Mouse (Mus musculus): ENCODE data around the gene Enpp5. TPM values are rescaled to one million over a fixed set of nuclear protein-coding genes. Genes with fewer than 3 reads are reported as not detected.

The Enpp5 gene
- 9.2 and 17.1 TPM in 2 replicates for polyA plus RNA-seq (2016; fragmentation: Nextera tagmentation; extraction: Ambion mirVana)

DNA sequence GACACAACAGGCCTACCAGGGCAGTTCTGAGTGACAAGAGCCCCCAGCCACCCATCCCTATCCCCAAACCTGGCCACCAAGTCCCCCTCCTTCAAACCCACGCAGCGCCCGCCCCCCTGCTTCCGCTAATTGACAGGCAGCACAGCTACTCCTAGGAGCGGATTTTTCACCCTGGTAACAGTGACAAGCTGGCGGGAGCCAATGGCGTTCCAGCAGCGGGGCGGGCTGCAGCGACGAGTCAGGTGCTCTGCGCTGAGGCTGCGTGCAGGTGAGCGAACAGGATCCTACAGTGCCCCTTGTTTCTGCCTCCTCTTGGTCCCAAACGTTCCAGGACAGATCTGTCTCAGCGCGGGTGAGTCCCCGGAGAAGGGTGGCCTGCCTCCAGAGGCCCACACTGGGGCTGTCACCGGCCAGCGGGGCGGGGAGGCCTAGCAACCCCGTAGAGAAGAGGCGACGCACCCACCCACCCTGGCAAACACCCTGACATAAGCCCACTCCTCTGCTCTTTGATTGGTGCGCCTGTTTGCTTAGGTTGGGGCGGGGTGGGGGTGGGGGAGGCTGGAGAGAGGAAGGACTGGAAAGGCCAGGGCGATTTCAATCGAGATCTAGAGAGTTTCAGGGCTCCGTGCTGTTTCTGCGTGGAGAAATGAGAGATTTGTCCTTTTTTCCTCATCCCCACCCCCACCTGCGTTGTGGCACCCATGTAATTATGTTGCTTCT, at the start of gene Enpp5:
Enpp5 (plus strand) TSS at position 183 of the 720 bp plus-strand sequence.
- H3K36me3 ChIP-seq = peaks cover 10% of the 10 kb centered on the region; the same call in 1 of the 2 replicates
- WGBS = under 1% methylated on average over 31 of the region's 31 CpGs
- peak within 1 kb of the TSS; percentile 62 for H3K4me3 ChIP-seq
- peaks cover 9% of the 10 kb centered on the region for H3K4me1 ChIP-seq (replicated peaks)
- DNase-seq (ENCODE audit: low spot score) = peak; percentile 78
- no peaks in the 10 kb centered on the region for H3K9me3 ChIP-seq
- H3K27me3 ChIP-seq (ENCODE audit: insufficient read depth, poor library complexity, severe bottlenecking) = peaks cover 9% of the 10 kb centered on the region; the same call in 1 of the 2 replicates
- peak within 1 kb of the TSS; percentile 85 for H3K27ac ChIP-seq

DNA sequence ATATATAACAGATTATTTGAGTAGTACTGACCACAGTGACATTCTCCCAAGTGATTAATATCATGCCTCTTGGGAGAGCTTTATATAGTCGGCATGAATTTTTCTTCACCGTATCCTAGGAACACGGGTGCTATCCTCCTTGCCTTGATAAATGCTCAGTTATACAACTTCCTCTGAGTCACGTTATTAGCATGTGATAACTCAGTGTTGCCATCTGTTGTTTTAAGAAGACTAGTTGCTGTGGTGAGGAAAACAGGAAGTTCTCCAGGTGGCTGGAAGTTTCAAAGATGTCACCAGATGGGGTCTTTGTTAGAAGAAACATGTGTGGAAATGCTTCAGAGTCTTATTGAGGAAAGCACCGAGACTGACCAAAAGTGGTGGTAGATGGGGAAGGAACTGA, 49.0 kb upstream of the Enpp5 start:
- Histone ChIP-seq H3K27ac (no peak overlapping the region), H3K9me3 (no peaks in the 10 kb centered on the region), H3K4me1 (replicated peaks) (peaks cover 24% of the 10 kb centered on the region), H3K4me3 (no peak overlapping the region), H3K27me3 (ENCODE audit: insufficient read depth, poor library complexity, severe bottlenecking) (no peaks in the 10 kb centered on the region), H3K36me3 (no peaks in the 10 kb centered on the region)
- 82% methylated on average over 5 of the region's 5 CpGs for WGBS
- no peak for DNase-seq (ENCODE audit: low spot score)

DNA sequence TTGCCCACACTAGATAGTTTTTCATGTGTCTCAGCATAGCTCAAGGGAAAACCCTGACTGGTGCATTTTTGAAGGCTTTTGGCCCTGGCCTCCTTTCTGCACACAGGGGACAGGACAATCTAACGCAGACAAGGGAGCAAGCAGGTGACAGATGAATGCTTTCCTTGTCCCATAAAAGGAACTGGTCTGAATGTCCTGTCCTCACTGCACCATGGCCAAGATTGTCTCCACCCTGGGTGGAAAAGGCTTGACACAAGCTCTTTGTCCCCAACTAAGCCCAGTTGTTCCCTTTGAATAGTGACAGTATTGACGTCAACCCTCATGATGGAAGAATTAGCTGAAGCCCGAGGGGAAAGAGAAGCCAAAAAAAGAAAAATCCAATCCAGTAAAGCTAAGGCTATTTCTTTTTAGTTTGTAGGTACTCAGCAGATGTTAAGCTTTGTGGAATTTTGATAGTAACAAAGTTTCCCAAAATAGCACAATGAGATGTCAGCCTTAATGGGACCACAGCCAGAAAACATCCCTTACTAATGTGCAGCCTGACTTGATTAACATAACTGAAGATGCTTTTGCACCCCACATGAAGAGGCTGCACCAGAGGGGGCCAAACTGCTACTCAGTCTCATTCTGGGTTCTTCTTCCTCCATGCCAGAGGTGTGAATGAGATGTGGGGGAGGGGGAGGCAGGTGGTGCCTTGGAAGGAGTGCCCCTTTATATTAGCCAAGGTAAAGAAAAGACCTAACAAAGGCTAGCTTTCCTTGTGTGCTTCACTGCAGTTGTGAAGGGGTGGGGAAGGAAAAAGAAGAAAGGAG, 47.6 kb upstream of the Enpp5 start:
- no peak overlapping the region for H3K4me3 ChIP-seq
- H3K27ac ChIP-seq = no peak overlapping the region
- H3K9me3 ChIP-seq = no peaks in the 10 kb centered on the region
- H3K4me1 ChIP-seq (replicated peaks) = peaks cover 19% of the 10 kb centered on the region
- WGBS = 42% methylated on average over 3 of the region's 3 CpGs
- DNase-seq (ENCODE audit: low spot score) = no peak
- H3K27me3 ChIP-seq (ENCODE audit: insufficient read depth, poor library complexity, severe bottlenecking) = no peaks in the 10 kb centered on the region
- no peaks in the 10 kb centered on the region for H3K36me3 ChIP-seq

DNA sequence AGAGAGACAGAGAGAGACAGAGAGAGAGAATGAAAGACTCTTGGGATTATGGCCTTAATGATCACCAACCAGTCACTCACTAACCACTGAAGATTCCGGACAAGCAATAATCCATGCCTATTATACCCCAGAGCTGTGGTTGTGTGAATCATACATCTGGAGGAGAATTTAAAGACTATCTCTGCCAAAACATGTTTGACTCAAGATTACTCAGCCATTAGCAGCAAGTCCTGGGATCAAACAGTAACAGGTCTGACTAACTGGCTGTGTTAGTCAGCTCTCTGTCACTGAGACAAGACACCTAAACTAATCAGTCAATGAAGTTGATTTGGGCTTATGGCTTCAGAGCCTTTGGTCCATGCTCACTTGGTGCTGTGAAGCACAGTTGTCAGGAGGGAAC, 43.6 kb upstream of the Enpp5 start:
- Histone ChIP-seq H3K4me3 (no peak overlapping the region), H3K36me3 (no peaks in the 10 kb centered on the region)
- 98% methylated on average over 1 of the region's 1 CpGs for WGBS

DNA sequence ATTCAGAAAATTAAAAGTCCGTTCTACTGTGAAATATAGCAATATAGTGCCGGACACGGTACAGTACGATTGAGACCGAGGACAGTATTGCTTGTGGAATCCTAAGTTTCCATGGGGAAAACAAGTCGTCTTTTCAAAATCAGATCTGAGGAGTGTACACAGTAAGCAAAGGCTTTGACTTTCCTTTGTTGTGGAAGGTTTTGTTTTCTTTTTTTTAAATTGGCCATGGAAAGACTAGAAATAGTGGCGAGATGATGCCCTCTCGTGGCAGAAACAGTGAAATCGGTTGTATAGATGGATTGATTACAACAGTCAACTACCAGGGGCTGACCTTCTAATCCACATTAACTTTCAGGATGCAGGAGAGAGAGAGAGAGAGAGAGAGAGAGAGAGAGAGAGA, 40.0 kb upstream of the Enpp5 start:
- Histone ChIP-seq H3K36me3 (no peaks in the 10 kb centered on the region), H3K4me3 (no peak overlapping the region), H3K4me1 (replicated peaks) (no peaks in the 10 kb centered on the region), H3K27me3 (ENCODE audit: insufficient read depth, poor library complexity, severe bottlenecking) (no peaks in the 10 kb centered on the region), H3K9me3 (no peaks in the 10 kb centered on the region), H3K27ac (no peak overlapping the region)
- 65% methylated on average over 9 of the region's 9 CpGs for WGBS
- DNase-seq (ENCODE audit: low spot score) = peak; percentile 34

More for the DNA sequence above, 43.6 kb upstream of the Enpp5 start:
- Histone ChIP-seq H3K27me3 (ENCODE audit: insufficient read depth, poor library complexity, severe bottlenecking) (no peaks in the 10 kb centered on the region), H3K4me1 (replicated peaks) (peaks cover 11% of the 10 kb centered on the region), H3K9me3 (no peaks in the 10 kb centered on the region), H3K27ac (no peak overlapping the region)
- DNase-seq (ENCODE audit: low spot score) = no peak

DNA sequence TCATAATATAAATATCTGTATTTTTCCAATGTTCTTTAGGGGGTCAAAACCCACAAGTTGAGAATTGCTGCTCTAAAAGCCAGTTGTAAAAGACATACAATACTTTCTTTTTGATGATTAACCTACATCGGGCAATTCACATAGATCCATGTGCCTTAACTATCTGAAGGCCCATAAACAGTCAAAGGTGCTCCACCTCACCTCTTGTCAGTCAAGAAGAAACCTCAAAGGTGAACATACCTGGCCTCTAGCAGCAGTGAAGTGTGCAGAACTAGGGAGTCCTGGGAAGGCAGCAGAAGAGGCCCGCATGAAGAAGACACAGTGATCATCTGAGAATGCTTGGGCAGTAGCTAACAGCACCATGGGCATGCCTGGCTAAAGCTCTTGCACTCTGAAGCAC, 38.2 kb upstream of the Enpp5 start:
- H3K4me3 ChIP-seq = no peak overlapping the region
- H3K4me1 ChIP-seq (replicated peaks) = no peaks in the 10 kb centered on the region
- WGBS = 90% methylated on average over 2 of the region's 2 CpGs
- no peaks in the 10 kb centered on the region for H3K27me3 ChIP-seq (ENCODE audit: insufficient read depth, poor library complexity, severe bottlenecking)
- H3K9me3 ChIP-seq = no peaks in the 10 kb centered on the region
- no peaks in the 10 kb centered on the region for H3K36me3 ChIP-seq
- no peak for DNase-seq (ENCODE audit: low spot score)
- H3K27ac ChIP-seq = no peak overlapping the region

DNA sequence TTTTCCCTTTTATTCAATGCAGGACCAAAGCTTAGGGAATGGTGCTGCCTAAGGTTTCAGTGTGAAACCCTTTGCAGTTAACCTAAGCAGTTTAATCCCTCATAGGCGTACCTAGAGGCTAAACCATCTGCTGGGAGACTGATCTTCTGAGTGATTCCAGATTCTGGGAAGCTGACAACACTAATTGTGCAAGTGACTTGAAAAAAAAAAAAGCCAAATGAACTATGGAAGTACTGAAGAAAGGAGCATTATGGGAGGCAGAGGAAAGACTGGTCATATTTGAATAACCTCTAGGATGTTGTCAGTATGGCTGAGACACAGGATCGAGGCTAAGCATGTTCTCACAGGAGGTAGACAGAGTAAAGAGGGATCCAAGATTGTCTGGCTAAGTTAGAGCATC, 36.3 kb upstream of the Enpp5 start:
- WGBS = 91% methylated on average over 2 of the region's 2 CpGs

DNA sequence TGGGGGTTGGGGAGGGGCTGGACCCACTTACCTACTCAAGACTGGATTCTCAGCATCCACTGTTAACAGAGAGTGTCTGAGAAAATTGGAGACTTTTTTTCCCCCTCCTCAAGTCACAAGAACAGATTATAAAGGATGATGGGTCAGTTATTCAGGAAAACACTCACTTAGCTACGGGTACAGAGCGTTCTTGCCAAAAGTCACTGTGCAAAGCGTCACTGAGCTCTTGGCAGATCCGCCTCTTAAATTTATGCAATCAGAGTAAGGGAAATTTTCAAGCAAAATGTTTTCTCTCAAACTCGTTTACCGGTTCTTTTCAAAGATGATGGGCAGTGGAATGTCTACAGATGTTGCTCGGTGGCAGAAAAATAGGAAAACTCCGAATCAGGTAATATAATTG, 35.8 kb upstream of the Enpp5 start:
- Histone ChIP-seq H3K4me1 (replicated peaks) (no peaks in the 10 kb centered on the region), H3K36me3 (no peaks in the 10 kb centered on the region), H3K27me3 (ENCODE audit: insufficient read depth, poor library complexity, severe bottlenecking) (no peaks in the 10 kb centered on the region), H3K4me3 (no peak overlapping the region), H3K27ac (no peak overlapping the region), H3K9me3 (no peaks in the 10 kb centered on the region)
- 92% methylated on average over 8 of the region's 8 CpGs for WGBS
- no peak for DNase-seq (ENCODE audit: low spot score)

More for the DNA sequence above, 36.3 kb upstream of the Enpp5 start:
- H3K4me3 ChIP-seq = no peak overlapping the region
- no peaks in the 10 kb centered on the region for H3K4me1 ChIP-seq (replicated peaks)
- no peaks in the 10 kb centered on the region for H3K27me3 ChIP-seq (ENCODE audit: insufficient read depth, poor library complexity, severe bottlenecking)
- no peaks in the 10 kb centered on the region for H3K36me3 ChIP-seq
- H3K27ac ChIP-seq = no peak overlapping the region
- no peak for DNase-seq (ENCODE audit: low spot score)
- no peaks in the 10 kb centered on the region for H3K9me3 ChIP-seq

DNA sequence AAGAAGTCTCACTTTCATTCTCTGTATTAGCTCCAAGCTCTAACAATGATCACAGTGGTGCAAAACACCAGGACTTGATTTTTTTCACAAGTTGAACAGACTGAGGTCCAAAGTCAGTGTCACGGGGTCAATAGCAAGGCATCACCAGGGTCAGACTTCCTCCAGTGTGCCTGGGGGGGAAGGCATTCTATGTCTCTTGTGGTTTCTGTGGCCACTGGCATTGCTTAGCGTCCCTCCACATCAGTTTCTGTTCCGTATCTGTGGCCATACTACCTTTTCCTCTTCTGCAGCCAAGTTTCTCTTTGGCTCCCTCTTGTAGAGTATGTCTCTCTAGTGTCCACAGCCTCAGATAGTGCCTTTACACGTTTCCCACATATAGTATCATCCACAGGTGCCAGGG, 25.2 kb upstream of the Enpp5 start:
- 77% methylated on average over 4 of the region's 4 CpGs for WGBS
- no peaks in the 10 kb centered on the region for H3K27me3 ChIP-seq (ENCODE audit: insufficient read depth, poor library complexity, severe bottlenecking)

DNA sequence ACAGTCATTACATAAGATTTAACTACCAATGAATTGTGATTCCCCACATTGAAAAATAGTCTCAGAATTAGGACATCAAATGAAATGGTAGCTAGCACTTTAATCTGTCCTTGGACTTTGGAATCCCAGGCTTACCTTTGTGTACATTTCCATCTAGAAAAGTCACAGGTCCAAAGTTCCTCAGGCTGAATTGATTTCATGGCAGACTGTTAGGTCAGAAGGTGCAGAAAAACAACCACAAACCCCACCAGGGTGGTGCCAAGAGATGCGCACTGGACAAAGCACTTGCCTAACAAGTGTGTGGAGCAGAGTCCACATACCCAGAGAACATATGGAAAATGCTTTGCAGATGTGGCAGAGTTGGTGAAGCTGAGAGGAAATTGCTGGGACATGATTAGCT, 21.5 kb upstream of the Enpp5 start:
- WGBS = 91% methylated on average over 1 of the region's 1 CpGs
- Histone ChIP-seq H3K36me3 (no peaks in the 10 kb centered on the region), H3K4me1 (replicated peaks) (no peaks in the 10 kb centered on the region), H3K27me3 (ENCODE audit: insufficient read depth, poor library complexity, severe bottlenecking) (no peaks in the 10 kb centered on the region), H3K27ac (no peak overlapping the region), H3K9me3 (no peaks in the 10 kb centered on the region), H3K4me3 (no peak overlapping the region)
- no peak for DNase-seq (ENCODE audit: low spot score)

More for the DNA sequence above, 25.2 kb upstream of the Enpp5 start:
- DNase-seq (ENCODE audit: low spot score) = no peak
- no peak overlapping the region for H3K27ac ChIP-seq
- no peak overlapping the region for H3K4me3 ChIP-seq
- no peaks in the 10 kb centered on the region for H3K36me3 ChIP-seq
- H3K4me1 ChIP-seq (replicated peaks) = no peaks in the 10 kb centered on the region
- no peaks in the 10 kb centered on the region for H3K9me3 ChIP-seq

DNA sequence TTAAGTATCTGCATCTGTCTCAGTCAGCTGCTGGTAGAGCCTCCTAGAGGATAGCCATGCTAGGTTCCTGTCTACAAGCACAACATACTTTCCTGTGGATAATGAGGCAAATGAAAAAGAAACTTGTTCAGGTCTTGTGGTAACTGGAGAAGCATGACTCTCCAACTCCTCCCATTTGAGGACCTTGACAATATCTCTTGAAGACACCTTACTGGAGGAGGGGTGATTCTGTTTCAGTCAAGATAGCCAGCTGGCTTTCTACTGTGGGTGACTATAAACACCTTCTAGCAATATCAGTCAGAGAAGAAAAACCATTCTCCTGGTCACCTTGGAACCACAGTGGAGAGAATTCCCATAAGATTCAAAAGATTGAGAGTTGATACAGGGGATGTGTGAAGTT, 20.5 kb upstream of the Enpp5 start:
- H3K27ac ChIP-seq = no peak overlapping the region
- H3K9me3 ChIP-seq = no peaks in the 10 kb centered on the region
- no peaks in the 10 kb centered on the region for H3K4me1 ChIP-seq (replicated peaks)
- no peak for DNase-seq (ENCODE audit: low spot score)
- no peaks in the 10 kb centered on the region for H3K36me3 ChIP-seq
- H3K27me3 ChIP-seq (ENCODE audit: insufficient read depth, poor library complexity, severe bottlenecking) = no peaks in the 10 kb centered on the region
- no peak overlapping the region for H3K4me3 ChIP-seq

DNA sequence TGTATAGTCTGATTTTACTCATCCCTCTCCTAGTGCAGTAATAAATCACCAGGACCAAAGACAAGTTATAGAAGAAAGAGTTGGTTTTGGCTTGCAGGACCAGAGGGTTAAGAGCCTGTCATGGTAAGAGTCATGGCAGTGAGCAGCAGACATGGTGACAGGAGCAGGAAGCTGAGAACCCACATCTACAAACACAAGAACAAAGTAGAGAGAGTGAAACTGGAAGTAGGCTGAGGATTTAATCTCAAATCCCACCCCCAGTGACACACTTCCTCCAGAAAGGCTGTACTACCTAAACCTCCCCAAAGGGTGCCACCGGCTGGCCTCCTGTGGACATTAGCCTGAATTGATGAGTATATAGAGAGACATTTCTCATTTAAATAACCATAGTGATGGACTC, 17.8 kb upstream of the Enpp5 start:
- H3K9me3 ChIP-seq = no peaks in the 10 kb centered on the region
- 85% methylated on average over 1 of the region's 1 CpGs for WGBS
- H3K27me3 ChIP-seq (ENCODE audit: insufficient read depth, poor library complexity, severe bottlenecking) = no peaks in the 10 kb centered on the region
- no peak overlapping the region for H3K27ac ChIP-seq
- DNase-seq (ENCODE audit: low spot score) = no peak
- no peaks in the 10 kb centered on the region for H3K4me1 ChIP-seq (replicated peaks)
- H3K36me3 ChIP-seq = no peaks in the 10 kb centered on the region
- no peak overlapping the region for H3K4me3 ChIP-seq

DNA sequence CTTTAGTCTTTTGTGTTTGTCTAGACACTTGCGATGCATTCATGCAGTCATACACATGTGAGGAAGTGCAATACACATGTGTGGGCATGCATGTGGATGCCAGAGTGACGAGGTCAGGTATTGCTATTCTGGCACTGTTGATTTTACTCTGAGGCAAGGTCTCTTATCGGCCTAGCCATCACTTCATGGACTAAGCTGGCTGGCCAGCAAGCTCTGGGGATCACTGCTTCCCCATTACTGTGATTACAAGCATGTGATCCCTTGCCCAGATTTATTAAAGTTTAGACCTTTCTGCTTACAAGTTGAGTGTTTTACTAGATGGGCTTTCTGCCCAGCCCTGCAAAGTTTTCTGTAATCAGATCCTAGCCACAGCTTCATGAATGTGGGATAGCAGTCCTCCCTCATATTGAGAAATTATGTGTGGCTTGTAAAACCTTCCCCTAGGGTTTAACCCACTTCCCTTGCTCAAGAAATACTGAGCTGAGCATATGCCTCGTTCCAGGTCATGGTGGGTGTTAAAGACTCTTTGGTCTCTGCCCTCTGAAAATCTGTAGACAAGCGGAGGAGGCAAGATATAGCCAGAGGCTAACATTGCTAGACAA, 17.2 kb upstream of the Enpp5 start:
- H3K9me3 ChIP-seq = no peaks in the 10 kb centered on the region
- H3K27me3 ChIP-seq (ENCODE audit: insufficient read depth, poor library complexity, severe bottlenecking) = no peaks in the 10 kb centered on the region
- H3K27ac ChIP-seq = no peak overlapping the region
- H3K4me1 ChIP-seq (replicated peaks) = no peaks in the 10 kb centered on the region
- H3K4me3 ChIP-seq = no peak overlapping the region
- 83% methylated on average over 5 of the region's 5 CpGs for WGBS
- no peaks in the 10 kb centered on the region for H3K36me3 ChIP-seq
- no peak for DNase-seq (ENCODE audit: low spot score)
